Mouse (Mus musculus) erythroblast, adult 5-6 weeks (primary cell): ENCODE data around the gene Ugt1a10. TPM values are rescaled to one million over a fixed set of nuclear protein-coding genes. Genes with fewer than 3 reads are reported as not detected.

Source experiments
- ATAC-seq: replicated peaks from 2 replicates; pipeline ENCODE4 v1.8.0; 2016; ENCODE audit warnings: moderate number of reproducible peaks, mild to moderate bottlenecking, moderate TSS enrichment, inconsistent platforms; ENCODE audit not compliant: poor library complexity, low FRiP score, severe bottlenecking
- total RNA-seq, 2 experiments: library from RNA; stranded (forward) in 1 of 2; stranded (reverse) in 1 of 2; fragments of 150-400 nt in 1 of 2; fragments of 200-764, 138-1000 nt in 1 of 2; gene quantifications; 2 replicates each; pipeline versions ENCODE4 v1.2.3 to v1.2.4; 2015 to 2017; ENCODE audit warnings: low replicate concordance in 2 of 2

Ugt1a10 gene
- total RNA-seq, 2 experiments from 2014 or later = not detected

DNA sequence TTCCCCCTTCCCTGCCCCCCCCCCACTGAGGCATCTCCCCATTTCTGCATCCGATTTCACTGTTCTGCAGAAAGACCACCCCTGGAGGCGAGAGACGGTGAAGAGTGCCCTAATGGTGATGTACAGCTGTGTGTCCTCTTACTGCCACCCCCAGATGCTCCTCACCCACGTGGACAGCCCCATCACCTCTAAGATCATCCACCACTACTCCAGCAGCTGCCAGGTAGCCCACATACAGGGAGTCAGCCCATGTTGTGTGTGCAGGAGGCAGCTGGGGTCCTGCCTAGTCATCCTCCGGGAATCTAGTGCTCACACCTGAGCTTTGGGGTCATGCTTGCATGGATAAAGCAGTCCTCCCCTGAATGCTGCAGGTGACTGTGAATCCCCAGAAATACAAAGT is 188.7 kb downstream of the Ugt1a10 start:
- ATAC-seq = no peak

DNA sequence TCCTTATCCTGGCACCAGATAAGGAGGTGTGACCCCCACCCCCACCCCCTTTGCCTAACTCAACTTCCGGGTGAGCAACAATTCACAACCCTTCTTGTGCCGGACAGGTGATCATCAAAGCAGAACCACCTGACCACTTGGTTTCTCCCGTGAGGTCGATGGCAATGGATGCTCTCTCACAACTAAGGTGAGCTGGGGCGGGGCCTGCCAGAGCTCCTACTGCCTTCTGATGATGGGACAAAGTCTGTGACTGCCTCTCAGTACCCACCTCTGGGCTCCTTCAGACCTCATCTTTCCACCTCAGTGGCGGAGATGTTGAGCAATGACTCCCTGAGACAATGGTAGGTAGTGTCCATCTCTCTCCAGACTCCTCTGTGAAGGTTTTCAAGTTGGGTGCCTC is 190.7 kb downstream of the Ugt1a10 start:
- no peak for ATAC-seq

DNA sequence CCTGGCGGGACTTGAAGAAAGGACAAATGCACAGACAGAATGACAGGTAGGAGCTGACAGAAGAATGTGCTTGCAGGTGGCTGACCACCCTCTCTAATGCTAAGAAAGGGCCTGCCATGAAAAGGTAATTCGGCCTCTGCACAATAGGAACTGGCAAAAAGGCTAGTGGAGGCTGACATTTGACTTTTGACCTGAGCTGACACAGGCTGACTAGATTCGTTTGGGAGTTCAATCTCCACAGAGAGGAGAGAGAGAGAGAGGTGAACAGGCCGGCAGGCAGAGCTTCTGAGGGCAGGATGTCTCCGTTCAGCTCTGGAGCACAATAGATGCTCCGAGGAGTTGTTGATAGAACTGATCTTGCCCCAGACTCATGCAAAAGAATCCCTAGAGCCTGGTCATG is 191.2 kb downstream of the Ugt1a10 start:
- ATAC-seq = no peak

DNA sequence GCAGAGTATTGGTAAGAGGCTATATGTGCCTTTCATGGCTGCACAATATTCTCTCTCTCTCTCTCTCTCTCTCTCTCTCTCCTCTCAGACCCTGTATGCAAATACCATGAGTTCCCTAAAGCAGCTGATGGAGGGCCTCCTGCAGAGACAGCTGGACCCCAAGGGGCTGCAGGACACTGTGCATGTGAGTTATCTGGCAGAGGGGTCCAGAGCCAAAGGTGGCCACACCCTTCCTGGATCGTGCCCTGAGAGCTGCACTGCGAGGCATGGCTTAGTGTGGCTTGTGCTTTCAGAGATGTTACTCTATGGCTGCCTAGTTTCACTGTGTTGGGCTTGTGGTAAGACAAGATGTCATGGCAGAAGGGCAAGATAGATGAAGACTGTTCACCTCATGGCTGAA is 192.5 kb downstream of the Ugt1a10 start:
- no peak for ATAC-seq

DNA sequence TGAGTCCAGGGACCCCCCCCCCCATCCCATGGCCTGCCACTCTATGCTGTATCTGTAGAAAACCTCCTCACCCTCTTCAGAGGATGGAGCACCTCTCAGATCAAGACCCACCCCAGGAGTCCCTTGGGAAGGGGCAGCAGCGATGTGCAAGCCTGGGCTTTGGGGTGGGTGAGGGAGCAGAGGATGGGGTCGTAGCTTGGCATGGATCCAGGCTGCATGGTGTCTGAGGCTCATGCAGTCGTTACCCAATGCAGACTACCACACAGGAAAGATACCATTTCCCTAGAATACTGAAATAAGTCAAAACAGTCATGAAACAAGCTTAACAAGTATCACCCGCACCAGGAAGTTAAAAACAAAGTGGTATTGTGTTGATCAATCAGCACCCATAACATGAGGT is 193.5 kb downstream of the Ugt1a10 start:
- ATAC-seq = no peak

DNA sequence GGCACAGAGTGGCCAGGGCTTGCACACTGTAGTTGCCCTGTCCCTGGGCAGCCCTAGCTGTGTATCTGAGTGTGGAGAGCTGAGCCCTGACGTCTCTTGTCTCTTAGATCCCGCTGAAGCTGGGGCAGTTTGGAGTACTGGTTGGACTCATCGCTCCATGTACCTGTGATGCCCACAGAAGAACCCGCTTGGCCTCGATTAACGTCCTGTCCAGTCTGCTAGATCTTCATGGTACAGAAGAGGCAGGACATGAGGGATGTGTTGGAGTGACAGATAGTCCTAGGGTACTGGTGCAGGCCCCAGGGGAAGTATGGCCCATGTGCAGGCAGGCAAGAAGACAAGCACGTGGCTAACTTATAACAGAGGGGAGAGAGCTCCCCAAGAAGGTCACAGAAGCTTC is 194.4 kb downstream of the Ugt1a10 start:
- ATAC-seq = no peak

DNA sequence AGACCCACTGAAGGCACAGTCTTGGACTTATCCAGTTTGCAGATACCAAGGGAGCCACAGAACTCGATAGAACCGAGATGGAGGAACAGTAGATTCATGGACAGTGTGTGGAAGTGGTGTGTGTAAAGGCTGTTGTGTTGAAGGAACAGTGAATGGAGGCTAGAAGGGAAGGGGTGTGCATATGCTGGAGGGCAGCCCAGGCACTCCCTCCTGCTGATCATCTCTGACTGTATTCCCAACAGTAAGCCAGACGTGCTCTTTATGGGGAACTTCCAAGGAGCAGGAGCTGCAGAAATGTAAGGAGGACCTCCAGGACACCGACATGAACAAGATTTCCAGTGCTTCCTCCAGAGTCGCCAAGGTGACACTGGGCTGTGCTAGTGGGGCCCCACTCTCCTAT is 194.8 kb downstream of the Ugt1a10 start:
- ATAC-seq = no peak

DNA sequence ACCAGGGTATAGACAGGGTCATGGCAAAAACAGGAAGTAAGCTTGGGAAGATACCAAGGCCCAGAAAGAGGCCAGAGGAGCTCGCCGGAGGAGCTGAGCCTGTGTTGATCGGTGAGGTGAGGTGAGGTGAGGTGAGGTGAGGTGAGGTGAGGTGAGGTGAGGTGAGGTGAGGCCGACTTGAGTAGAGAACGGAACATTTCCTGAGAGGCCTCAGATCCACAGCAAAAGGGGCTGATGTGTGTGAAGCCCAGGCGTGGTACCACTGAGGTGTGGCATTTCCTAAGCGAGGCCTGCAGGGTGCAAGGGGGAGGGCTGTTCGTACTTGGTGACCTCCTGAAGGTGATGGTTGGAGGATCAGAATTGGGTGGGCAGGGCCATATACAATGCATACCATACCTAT is 197.9 kb downstream of the Ugt1a10 start:
- ATAC-seq = no peak

DNA sequence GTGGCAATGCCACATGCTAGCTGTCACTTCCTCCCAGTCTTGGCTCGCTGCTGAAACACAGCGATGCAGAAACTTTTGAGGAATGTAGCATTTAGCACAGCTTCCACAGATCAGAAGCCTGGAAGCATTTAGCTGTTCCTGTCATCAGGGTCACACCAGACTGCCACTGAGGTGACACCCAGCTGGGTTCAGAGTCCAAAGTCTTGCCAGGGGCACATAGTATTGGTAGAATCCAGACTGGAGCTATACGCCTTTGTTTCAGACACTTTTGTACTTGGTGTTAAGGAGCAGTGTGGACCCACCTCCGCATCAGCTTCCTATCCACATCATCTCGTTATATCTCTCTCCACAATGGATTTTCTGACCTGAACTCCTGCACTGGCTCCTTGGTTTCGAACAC is 198.4 kb downstream of the Ugt1a10 start:
- no peak for ATAC-seq

DNA sequence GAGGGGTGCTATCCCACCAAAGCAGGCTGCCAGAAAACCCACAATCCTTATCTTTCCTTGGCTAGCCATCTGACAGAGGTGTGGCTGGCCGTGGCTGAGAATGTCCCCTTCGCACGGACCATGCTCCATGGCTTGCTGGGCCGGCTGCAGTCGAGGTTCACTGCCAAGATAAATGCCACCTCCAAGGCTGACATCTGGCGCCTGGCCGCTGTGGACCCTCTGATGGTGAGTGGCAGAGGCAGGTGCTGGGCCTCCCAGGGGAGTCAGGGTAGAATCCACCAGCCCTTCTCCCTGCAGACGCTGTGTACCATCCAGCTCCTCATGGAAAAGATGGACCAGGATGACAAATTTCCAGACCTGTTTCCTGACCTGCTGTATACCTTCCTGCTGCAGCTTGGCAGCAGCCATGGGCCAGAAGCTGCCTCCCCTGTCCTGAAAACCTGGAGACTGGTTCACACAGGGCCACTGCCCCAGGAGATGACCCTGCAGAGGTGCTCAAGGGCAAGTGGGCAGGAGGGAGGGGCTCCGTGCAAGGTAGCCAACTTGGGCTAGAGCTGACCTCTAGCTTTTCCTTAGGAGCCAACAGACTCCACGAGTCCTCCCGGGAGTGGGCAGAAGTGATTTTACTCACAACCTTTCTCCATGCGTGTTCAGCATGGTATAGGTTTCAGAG is 199.7 kb downstream of the Ugt1a10 start:
- ATAC-seq = no peak

DNA sequence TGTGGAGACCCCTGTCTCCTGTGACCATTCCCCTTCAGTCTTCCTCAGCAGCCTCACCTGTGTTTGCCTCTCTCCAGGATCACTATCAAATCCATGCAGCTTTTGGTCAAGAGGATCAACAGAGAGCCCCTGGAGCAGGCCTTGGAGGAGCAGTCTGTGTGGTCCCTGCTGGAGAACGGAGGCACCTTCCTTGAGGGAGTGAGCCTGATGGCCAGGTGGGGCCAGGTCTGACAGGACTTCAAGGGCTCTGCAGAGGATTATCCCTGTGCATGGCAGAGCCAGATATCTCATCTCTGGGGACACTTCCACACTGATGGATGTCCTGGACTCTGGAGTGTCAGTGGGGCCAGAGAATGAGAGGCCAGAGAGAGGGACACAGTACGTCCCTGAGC is 200.3 kb downstream of the Ugt1a10 start:
- ATAC-seq = no peak

DNA sequence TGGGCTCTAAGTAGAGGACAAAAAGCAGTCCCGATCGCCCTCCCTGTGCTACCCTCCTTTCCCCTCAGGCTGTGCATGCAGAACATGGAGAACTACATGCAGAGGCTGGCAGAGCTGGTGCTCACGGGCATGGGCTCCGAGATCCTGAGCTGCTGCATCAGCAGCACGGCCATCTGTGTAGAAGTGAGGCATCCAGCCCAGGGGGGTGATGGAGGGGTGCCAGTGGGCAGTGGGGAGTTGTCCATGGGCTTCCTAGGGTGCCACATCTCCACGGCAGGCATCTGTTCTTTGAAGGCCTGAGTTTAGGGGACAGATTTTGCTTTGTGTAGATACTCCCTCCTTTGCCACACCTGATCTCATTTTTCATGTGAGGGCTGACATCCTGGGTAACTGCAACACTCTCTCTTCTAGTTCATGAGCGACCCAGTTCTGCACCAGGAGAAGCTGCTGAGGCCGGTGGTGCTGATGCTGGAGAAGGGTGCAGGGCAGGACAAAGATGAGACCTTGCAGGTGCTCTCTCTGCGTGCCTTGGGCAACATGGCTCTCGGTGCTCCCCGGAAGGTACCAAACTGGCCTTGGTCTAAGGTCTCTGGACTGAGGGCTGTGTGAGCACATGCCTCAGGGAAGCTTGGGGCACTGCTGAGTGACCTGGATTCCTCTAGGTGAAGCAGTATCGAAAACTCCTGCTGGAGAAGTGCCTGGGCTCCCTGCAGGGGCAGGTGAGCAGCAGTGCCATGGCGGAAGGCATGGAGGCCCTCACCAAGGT is 201.0 kb downstream of the Ugt1a10 start:
- ATAC-seq = no peak

DNA sequence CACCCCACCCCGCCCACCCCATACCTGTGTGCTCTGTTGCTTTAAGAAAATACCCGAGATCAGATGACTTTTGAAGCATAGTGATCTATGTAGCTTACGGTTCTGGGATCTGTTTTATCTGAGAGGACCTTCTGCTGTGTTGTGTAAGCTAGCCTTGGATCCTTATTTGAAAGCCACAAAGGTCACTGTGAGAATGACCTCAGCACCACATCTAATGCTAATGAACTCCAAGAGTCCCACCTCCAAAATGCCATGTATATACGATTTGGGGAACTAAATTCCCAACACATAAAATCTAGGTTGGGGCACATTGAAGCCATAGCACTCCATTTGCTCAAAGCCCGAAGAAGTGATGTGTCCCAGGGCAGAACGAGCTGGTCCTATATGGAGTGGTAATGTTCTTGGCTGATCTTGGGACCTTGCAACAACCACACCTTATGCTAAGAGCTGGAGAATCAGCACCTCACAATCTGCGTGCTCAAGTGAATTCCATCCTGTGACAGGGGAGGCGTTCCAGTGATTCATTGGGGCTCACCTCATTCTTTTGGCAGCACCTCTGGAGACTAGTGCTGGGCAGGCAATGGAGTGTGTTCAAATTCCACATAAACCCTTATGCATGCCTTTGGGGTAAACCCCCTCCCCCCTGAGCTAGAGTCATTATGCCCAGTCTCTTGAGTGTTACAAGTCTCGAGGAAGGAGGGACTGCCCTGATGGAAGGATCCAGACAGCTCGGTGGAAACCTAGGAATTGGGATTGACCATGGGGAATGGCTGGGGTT is 201.9 kb downstream of the Ugt1a10 start:
- ATAC-seq = no peak

DNA sequence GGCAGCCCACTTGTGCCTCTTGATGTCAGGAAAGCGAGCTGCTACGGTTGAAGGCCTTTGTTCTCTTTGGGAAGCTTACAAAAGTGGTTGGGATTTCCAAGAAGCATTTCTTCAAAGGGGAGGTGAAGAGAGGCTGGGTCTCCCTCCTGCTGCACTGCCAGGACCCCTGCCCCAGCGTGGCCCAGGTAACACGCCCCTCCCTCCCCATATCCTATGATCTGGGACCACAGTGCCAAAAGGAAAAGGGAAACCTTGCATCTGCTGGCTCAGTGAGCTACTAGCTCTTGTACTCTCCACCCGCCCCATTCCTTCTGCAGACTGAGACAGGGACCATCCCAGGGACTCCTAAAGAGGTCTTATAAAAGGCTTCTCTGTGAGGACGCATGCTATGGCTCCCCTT is 202.5 kb downstream of the Ugt1a10 start:
- no peak for ATAC-seq

DNA sequence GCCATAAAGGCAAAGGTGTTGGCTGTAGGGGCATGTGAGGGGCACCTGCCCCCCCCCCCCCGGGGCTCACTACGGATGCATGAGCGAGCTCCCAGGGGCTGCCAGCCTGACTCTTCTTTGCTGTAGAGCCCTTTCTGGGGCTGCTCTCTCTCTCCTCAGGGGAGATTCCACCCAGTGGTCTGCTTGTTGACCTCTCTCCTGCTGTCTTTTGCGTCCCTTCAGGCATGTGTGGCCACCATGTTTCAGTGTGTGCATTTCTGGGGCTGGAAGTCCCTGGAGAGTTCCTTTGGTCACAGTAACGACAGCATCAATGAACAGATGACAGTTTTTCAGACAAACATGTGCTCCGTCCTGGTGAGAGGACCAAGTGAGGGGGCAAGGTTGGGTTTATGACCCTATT is 203.2 kb downstream of the Ugt1a10 start:
- ATAC-seq = no peak

DNA sequence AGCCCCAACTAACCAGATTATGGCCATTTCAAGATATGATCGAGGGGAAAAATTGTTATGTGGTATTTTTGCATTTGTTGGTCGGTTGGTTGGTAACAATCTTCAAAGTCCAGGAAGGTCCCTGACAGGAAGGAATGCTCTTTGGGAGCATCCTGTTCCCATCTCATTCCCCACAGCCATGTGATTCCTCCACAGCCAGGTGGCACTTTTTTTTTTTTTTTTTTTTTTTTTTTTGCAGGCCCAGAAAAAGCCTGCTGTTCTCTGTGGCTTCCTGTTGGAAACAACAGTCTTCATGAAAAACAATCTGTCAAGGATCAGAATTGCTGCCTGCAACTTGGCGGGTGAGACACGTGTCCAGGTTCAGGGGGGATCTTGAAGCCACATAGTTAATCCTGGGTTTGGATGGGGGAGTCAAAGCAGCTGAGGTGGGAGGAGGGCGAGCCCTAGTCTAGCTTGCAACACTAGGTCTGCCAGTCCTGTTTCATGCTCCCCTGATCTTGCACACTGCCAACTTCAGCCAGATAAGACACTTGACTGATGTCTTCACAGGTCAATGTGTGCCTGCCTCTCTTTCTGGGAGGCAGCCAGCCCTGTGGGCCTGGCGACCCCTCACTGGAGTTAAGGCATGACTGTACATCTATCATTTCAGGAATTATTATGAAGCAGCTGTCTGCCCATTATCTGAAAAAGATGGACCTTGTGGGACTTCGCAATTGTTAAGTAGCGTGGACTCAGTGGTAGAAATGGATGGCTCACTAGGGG is 203.9 kb downstream of the Ugt1a10 start:
- ATAC-seq = no peak

DNA sequence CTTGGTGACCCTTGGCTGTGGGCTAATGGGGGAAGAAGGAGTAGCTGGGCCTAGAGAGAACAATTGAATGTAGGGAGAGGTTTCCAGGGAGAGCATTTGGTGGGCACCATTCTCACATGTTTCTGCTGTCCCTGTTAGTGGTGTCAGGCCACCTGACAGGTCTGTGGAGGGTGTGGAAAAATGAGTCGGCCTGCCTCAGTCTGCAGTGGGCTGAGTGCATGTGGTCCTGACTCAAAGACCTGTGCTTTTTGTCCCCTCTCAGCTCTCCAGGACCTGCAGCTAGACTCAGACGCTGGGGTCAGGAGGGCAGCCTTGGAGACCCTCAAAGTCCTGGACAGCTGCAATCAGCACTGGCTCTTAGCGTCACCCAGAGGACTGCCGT is 204.4 kb downstream of the Ugt1a10 start:
- ATAC-seq = no peak

DNA sequence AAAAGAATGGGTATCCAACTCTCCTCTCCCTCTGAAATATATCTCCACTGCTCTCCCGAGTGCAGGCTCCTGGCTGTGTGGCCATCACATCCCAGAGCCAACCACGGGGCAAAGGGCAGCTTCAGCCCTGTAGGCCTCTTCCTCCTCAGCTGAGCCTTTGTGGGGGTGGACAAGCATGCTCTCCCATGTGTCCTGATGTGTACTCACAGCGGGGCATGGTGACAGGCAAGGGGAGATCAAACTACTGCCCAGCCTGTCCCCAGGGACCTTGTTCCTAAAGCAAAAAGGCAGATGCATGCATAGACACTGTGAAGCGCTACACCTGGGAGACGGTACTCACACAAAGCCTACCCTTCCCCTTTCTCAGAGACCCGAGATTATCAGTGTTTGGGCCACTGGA is 204.9 kb downstream of the Ugt1a10 start:
- no peak for ATAC-seq

DNA sequence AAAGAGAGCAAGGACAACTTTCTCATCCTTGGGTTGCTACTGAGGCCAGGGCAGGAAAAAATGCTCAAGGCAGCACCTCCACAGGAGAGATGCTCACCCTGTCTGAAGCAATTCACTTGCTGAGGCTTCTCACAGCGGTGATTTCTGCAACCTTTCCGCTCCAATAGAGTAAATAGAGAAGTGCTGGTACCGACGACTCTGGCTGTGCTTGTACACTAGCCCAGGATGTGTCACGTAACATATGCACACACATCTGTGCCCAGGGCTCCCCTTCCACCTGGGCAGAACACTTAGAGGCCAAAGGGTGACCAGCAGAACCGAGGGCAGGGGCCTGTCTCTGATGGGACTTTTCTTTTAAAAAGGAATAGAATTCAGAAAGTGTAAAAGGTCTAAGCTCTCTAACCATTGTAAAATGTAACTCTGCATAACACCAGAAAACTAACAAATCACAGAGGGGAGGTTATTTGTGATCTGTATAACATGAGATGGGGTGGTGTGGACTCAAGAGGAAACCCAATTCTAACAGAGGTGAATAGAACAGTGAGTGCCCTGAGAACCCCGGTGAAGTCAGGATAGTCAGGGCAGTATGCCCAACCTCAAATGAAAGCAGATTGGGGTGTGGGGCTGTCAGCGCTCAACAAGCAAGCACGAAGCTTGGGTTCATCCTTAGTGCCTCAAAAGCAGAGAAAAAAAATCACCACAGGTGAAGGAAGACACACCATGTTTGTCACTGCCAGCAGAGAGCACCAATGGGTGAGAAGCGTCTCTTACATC is 205.6 kb downstream of the Ugt1a10 start:
- no peak for ATAC-seq

DNA sequence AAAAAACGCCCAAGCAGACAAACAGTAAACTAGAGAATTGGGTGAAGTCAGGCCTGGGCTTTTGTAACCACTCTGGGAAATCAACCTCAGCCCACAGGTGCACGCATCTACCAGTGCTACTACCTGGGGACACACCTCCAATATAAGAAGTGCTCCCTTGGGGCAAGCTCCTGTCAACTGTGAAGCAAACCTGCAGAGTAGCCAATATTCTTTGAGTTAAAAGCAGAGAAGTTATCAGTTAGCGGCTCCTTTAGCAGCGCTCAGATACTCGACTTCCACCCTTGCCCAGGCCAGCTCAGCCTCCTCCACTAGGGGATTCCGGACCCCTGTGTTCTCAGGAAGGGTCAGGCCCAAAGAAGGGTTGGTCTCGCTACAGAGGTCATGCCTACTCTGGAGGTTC is 206.5 kb downstream of the Ugt1a10 start:
- no peak for ATAC-seq
